Comparison of ENCODE assay signal across 11 mouse cellular contexts in genomic region chr2:38771478-38771797, GRCm38 (mm10). TPM values are rescaled to one million over a fixed set of nuclear protein-coding genes. Genes with fewer than 3 reads are reported as not detected.
DNase-seq lines count a peak whose midpoint lies in the region; ATAC-seq lines count a peak whose summit lies in the region.
"Had no signal": no experiment of that assay in that cellular context is flagged by ENCODE, and none has a peak within 500 bp of the region (broad histone marks: within the 10 kb centered on the region; RNA-seq: fewer than 3 reads in every experiment).

No protein-coding gene starts in this region.

- ATAC-seq in heart, embryonic 12.5 days (ENCODE audit: insufficient number of reproducible peaks, low FRiP score), result no peak
- ATAC-seq in limb, embryonic 13.5 days (ENCODE audit: low FRiP score, low read depth), result peak; percentile 98
- ATAC-seq in forebrain, embryonic 14.5 days, result no peak
- ATAC-seq: hindbrain, embryonic 16.5 days had no signal

- 51% methylated on average over 2 of the region's 2 CpGs for WGBS in heart, embryonic 12.5 days
- WGBS in heart, embryonic 10.5 days, result 73% methylated on average over 2 of the region's 2 CpGs
- WGBS in limb, embryonic 13.5 days, result 11% methylated on average over 2 of the region's 2 CpGs
- WGBS in forebrain, embryonic 14.5 days, result 80% methylated on average over 2 of the region's 2 CpGs

- 0 out of 2 replicates have a peak overlapping the region, but pooled peaks have one; percentile 62 for H3K27ac ChIP-seq in heart, embryonic 12.5 days (ENCODE audit: poor library complexity, severe bottlenecking)
- no peak overlapping the region for H3K27ac ChIP-seq in heart, embryonic 10.5 days
- peak overlapping the region; percentile 78 for H3K27ac ChIP-seq in limb, embryonic 13.5 days
- H3K27ac ChIP-seq in forebrain, embryonic 14.5 days (ENCODE audit: low read depth, low read length), result no peak overlapping the region

- H3K9ac ChIP-seq in heart, embryonic 12.5 days, result no peak overlapping the region
- no peak overlapping the region for H3K9ac ChIP-seq in limb, embryonic 13.5 days
- no peak overlapping the region for H3K9ac ChIP-seq in forebrain, embryonic 14.5 days (ENCODE audit: low read length)

- no peak for DNase-seq in heart, embryonic 10.5 days (ENCODE audit: low spot score)
- DNase-seq in 416B (ENCODE audit: low read depth), result peak; percentile 42
- DNase-seq in embryo, embryonic 11 days, result peak; percentile 82
- no peak for DNase-seq in adrenal gland, postnatal 4 days (ENCODE audit: low spot score in 2 of 2)
- DNase-seq in urinary bladder, postnatal 10 days (ENCODE audit: low spot score), result no peak
- no peak for DNase-seq in forebrain, embryonic 14.5 days (ENCODE audit: low spot score)
- DNase-seq: adrenal gland, adult 8-10 months; right cerebral cortex, postnatal 14 days had no signal

- no peaks in the 10 kb centered on the region for H3K9me3 ChIP-seq in heart, embryonic 12.5 days (replicated peaks)
- H3K9me3 ChIP-seq in heart, embryonic 10.5 days, result no peaks in the 10 kb centered on the region
- H3K9me3 ChIP-seq in limb, embryonic 13.5 days, result no peaks in the 10 kb centered on the region
- H3K9me3 ChIP-seq in forebrain, embryonic 14.5 days (replicated peaks; ENCODE audit: control insufficient read depth, low read length), result no peaks in the 10 kb centered on the region

- no peaks in the 10 kb centered on the region for H3K27me3 ChIP-seq in heart, embryonic 12.5 days (replicated peaks)
- no peaks in the 10 kb centered on the region for H3K27me3 ChIP-seq in heart, embryonic 10.5 days (ENCODE audit: insufficient read depth, poor library complexity, severe bottlenecking)
- no peaks in the 10 kb centered on the region for H3K27me3 ChIP-seq in limb, embryonic 13.5 days
- no peaks in the 10 kb centered on the region for H3K27me3 ChIP-seq in forebrain, embryonic 14.5 days (replicated peaks; ENCODE audit: control insufficient read depth, insufficient read depth, low read length)

- no peak overlapping the region for H3K4me3 ChIP-seq in heart, embryonic 12.5 days
- H3K4me3 ChIP-seq in heart, embryonic 10.5 days, result no peak overlapping the region
- no peak overlapping the region for H3K4me3 ChIP-seq in limb, embryonic 13.5 days
- H3K4me3 ChIP-seq in forebrain, embryonic 14.5 days (ENCODE audit: low read depth, low read length), result no peak overlapping the region

- peaks cover 8% of the 10 kb centered on the region; the same call in 1 of the 2 replicates for H3K4me1 ChIP-seq in heart, embryonic 12.5 days (replicated peaks)
- 0 out of 2 replicates have a peak, but pooled peaks cover 6% of the 10 kb centered on the region for H3K4me1 ChIP-seq in heart, embryonic 10.5 days
- H3K4me1 ChIP-seq in limb, embryonic 13.5 days, result peaks cover 36% of the 10 kb centered on the region
- H3K4me1 ChIP-seq in forebrain, embryonic 14.5 days (ENCODE audit: control insufficient read depth, insufficient read depth, low read length), result 0 out of 2 replicates have a peak, but pooled peaks cover 3% of the 10 kb centered on the region

- H3K36me3 ChIP-seq in heart, embryonic 12.5 days, result no peaks in the 10 kb centered on the region
- H3K36me3 ChIP-seq in heart, embryonic 10.5 days, result no peaks in the 10 kb centered on the region
- H3K36me3 ChIP-seq in limb, embryonic 13.5 days, result no peaks in the 10 kb centered on the region
- H3K36me3 ChIP-seq in forebrain, embryonic 14.5 days (ENCODE audit: control insufficient read depth, insufficient read depth, low read length), result no peaks in the 10 kb centered on the region

- H3K4me2 ChIP-seq in heart, embryonic 12.5 days, result no peak overlapping the region
- H3K4me2 ChIP-seq in limb, embryonic 13.5 days (replicated peaks), result peak overlapping the region; percentile 35
- H3K4me2 ChIP-seq in forebrain, embryonic 14.5 days (ENCODE audit: low read length), result no peak overlapping the region

RNA-seq across cellular contexts. Expression of gene Nr5a1, which starts 57.1 kb away (rescaled TPM):
- polyA plus RNA-seq in heart, embryonic 12.5 days (2016; fragmentation: Nextera tagmentation; extraction: Ambion mirVana), result not detected in 2 replicates
- polyA plus RNA-seq in heart, embryonic 10.5 days (2016; fragmentation: Nextera tagmentation; extraction: Ambion mirVana), result not detected in 2 replicates
- 0.13 TPM in 1 of 2 replicates, not detected in the other for polyA plus RNA-seq in limb, embryonic 13.5 days (2015; fragmentation: Nextera tagmentation; extraction: Ambion mirVana)
- total RNA-seq in adrenal gland, postnatal 4 days (2021), result 100 to 1,000 TPM; 432 to 438 TPM
- polyA plus RNA-seq in forebrain, embryonic 14.5 days (2014; fragmentation: Nextera tagmentation; extraction: Ambion mirVana), result 1.3 and 1.4 TPM in 2 replicates
- polyA plus RNA-seq: hindbrain, embryonic 16.5 days had no signal

Comparison
In these comparisons a context has a peak if more than half of its experiments do, and no peak if none do; other contexts are left out.
1. H3K27ac ChIP-seq: peak in heart, embryonic 12.5 days (single experiment) and limb, embryonic 13.5 days (single experiment); none in heart, embryonic 10.5 days (single experiment) and forebrain, embryonic 14.5 days (single experiment).
2. DNase-seq: peak in 416B (single experiment) and embryo, embryonic 11 days (single experiment); none in heart, embryonic 10.5 days (single experiment), adrenal gland, postnatal 4 days (0 of 2), urinary bladder, postnatal 10 days (single experiment) and forebrain, embryonic 14.5 days (single experiment).